Mouse (Mus musculus): ENCODE measurements around the gene Klf5. TPM values are rescaled to one million over a fixed set of nuclear protein-coding genes. Genes with fewer than 3 reads are reported as not detected.

Klf5 gene
- polyA plus RNA-seq, 1 experiment from 2014 or later: 2.8 TPM

DNA sequence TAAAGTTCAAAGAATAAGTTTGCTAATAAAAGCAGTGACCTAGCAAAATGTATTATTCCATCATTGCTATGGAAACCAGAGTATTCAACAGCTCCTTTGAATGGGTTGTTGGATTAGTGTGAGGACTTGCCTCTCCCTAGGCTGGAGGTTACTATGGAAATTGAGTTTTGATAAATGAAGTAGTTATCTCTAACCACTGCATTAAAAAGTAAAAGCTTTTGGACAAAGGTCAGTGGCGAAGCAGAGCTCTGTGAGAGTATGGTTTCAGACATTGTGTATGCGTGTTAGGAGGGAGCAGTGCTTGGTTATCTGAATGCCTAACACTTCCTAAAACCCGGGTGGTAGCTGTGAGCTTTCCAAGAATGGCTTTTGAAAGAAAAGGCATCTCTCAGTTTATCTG is 5.9 kb downstream of the Klf5 start:
- Histone ChIP-seq H3K4me1 (ENCODE audit: control insufficient read depth, insufficient read depth, low read length) (peaks cover 2% of the 10 kb centered on the region; the same call in 1 of the 2 replicates), H3K4me3 (ENCODE audit: low read depth, low read length) (no peak overlapping the region), H3K9ac (ENCODE audit: low read length) (no peak overlapping the region), H3K27ac (ENCODE audit: low read depth, low read length) (no peak overlapping the region), H3K27me3 (ENCODE audit: control insufficient read depth, insufficient read depth, low read length) (peaks cover 11% of the 10 kb centered on the region; the same call in 1 of the 2 replicates), H3K9me3 (ENCODE audit: control insufficient read depth, low read length) (no peaks in the 10 kb centered on the region), H3K4me2 (ENCODE audit: low read depth) (no peak overlapping the region), H3K36me3 (ENCODE audit: control insufficient read depth, insufficient read depth, low read length) (no peaks in the 10 kb centered on the region)
- ATAC-seq (ENCODE audit: insufficient read depth, low FRiP score, low TSS enrichment): no peak
- DNase-seq (ENCODE audit: low spot score): no peak
- WGBS: 67% methylated on average over 3 of the region's 3 CpGs

DNA sequence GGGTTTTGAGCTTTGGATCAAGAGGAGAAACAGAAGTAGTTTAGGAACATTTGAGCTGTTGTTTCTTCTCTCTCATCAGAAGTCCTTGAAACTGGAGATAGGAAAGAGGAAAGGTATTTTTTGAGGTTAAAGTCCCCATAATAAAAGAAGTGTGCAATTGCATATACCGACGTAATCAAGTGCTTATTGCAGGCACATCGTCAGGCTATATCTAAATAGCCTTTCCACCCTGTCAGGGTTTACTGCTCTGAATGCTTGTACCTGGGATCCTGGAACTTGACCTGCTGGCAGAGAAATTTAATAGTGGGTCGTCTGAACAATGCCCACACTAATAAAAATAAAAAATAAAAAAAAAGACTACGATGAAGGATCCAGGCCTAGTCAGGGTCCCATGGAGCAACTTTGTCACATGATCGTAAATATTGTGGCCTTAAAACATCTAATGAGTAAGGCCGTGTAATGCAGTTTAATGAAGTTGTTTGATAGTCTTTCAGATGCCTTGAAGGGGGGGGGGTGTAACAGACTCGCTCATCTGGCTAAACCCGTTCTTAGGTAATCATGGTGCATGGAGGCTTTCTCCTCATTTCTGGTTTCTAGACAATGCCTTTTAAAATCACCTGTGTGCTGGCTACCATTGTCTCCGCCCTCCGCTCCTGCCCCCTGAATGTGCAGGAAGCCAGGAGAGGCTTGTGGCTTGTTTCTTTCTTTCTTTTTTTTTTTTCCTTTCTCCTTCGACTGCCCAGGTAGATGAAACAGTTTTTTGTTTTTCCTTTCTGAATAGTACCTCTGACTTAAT is 6.7 kb downstream of the Klf5 start:
- Histone ChIP-seq H3K9me3 (ENCODE audit: control insufficient read depth, low read length) (no peaks in the 10 kb centered on the region), H3K9ac (ENCODE audit: low read length) (no peak overlapping the region), H3K4me3 (ENCODE audit: low read depth, low read length) (no peak overlapping the region), H3K4me1 (ENCODE audit: control insufficient read depth, insufficient read depth, low read length) (no peaks in the 10 kb centered on the region), H3K27me3 (ENCODE audit: control insufficient read depth, insufficient read depth, low read length) (peaks cover 4% of the 10 kb centered on the region; the same call in 1 of the 2 replicates), H3K27ac (ENCODE audit: low read depth, low read length) (no peak overlapping the region), H3K4me2 (ENCODE audit: low read depth) (no peak overlapping the region), H3K36me3 (ENCODE audit: control insufficient read depth, insufficient read depth, low read length) (no peaks in the 10 kb centered on the region)
- no peak for DNase-seq (ENCODE audit: low spot score)
- ATAC-seq (ENCODE audit: insufficient read depth, low FRiP score, low TSS enrichment): no peak
- 80% methylated on average over 12 of the region's 12 CpGs for WGBS

DNA sequence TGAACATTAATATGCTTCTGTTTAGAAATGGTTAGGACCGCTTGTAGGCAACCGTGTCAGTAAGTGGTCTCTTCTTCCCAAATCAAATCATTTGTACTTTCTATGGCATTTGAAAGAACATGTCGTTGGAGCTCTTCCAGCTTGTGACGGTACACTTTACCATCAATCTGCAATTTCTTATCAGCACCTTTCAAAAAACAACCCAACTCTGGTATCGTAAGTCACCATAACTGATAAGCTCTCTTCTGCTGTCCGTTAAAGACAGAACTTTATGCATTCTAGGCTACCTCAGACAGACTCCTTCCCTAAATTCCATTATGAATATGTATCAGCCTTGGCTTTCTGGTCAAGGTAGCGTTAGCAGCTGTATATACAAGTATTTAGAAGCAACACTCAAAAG is 7.9 kb downstream of the Klf5 start:
- H3K9ac ChIP-seq (ENCODE audit: low read length): no peak overlapping the region
- no peak for DNase-seq (ENCODE audit: low spot score)
- H3K9me3 ChIP-seq (ENCODE audit: control insufficient read depth, low read length): no peaks in the 10 kb centered on the region
- no peaks in the 10 kb centered on the region for H3K36me3 ChIP-seq (ENCODE audit: control insufficient read depth, insufficient read depth, low read length)
- no peak for ATAC-seq (ENCODE audit: insufficient read depth, low FRiP score, low TSS enrichment)
- no peaks in the 10 kb centered on the region for H3K4me1 ChIP-seq (ENCODE audit: control insufficient read depth, insufficient read depth, low read length)
- no peaks in the 10 kb centered on the region for H3K27me3 ChIP-seq (ENCODE audit: control insufficient read depth, insufficient read depth, low read length)
- WGBS: 93% methylated on average over 7 of the region's 7 CpGs
- H3K4me3 ChIP-seq (ENCODE audit: low read depth, low read length): no peak overlapping the region
- no peak overlapping the region for H3K4me2 ChIP-seq (ENCODE audit: low read depth)
- H3K27ac ChIP-seq (ENCODE audit: low read depth, low read length): no peak overlapping the region

DNA sequence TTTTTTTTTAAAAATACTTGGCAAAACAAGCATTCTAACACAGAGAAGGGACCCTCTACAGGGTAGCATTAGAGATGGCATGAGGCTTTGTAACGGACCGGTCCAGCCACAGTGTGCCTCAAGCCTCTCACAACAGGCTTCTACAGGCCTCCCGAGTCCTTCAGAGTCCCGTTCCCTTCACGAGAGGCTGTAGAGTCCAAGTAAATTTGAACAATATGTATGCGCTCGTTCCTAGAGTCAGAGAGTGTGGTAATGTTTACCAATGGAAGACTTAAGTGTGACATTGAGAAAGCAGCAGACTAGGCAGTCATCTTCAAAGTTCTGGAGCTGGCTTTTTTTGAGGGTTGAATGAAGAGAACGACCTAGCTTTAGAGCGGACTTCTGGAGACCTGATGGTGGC is 11.1 kb downstream of the Klf5 start:
- H3K27ac ChIP-seq (ENCODE audit: low read depth, low read length): no peak overlapping the region
- no peak overlapping the region for H3K9ac ChIP-seq (ENCODE audit: low read length)
- no peak for ATAC-seq (ENCODE audit: insufficient read depth, low FRiP score, low TSS enrichment)
- 95% methylated on average over 9 of the region's 9 CpGs for WGBS
- H3K4me3 ChIP-seq (ENCODE audit: low read depth, low read length): no peak overlapping the region
- no peak overlapping the region for H3K4me2 ChIP-seq (ENCODE audit: low read depth)
- H3K27me3 ChIP-seq (ENCODE audit: control insufficient read depth, insufficient read depth, low read length): no peaks in the 10 kb centered on the region
- H3K36me3 ChIP-seq (ENCODE audit: control insufficient read depth, insufficient read depth, low read length): no peaks in the 10 kb centered on the region
- H3K9me3 ChIP-seq (ENCODE audit: control insufficient read depth, low read length): no peaks in the 10 kb centered on the region
- no peak for DNase-seq (ENCODE audit: low spot score)
- H3K4me1 ChIP-seq (ENCODE audit: control insufficient read depth, insufficient read depth, low read length): no peaks in the 10 kb centered on the region

DNA sequence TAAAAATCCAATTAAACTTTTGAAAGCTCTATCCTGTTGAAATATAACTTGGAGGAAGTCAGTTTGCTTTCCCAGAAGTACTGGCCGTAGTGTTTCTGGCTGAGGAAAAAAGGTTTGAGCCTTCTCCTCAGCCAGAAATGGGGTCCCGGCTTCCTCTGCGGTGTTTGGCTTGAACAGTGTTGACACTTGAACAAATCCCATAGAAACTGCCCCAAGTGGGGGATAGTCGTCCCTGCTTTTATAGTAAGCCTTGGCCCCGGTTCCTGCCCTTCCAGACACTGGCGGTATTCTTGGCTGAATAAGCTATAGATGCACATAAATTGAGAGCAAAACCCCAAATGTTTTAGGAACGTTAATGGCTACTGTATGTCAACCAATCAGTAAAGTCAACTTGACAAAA is 11.9 kb downstream of the Klf5 start:
- Histone ChIP-seq H3K27ac (ENCODE audit: low read depth, low read length) (no peak overlapping the region), H3K9ac (ENCODE audit: low read length) (no peak overlapping the region), H3K4me1 (ENCODE audit: control insufficient read depth, insufficient read depth, low read length) (no peaks in the 10 kb centered on the region), H3K9me3 (ENCODE audit: control insufficient read depth, low read length) (no peaks in the 10 kb centered on the region), H3K4me2 (ENCODE audit: low read depth) (no peak overlapping the region), H3K27me3 (ENCODE audit: control insufficient read depth, insufficient read depth, low read length) (no peaks in the 10 kb centered on the region), H3K36me3 (ENCODE audit: control insufficient read depth, insufficient read depth, low read length) (no peaks in the 10 kb centered on the region), H3K4me3 (ENCODE audit: low read depth, low read length) (no peak overlapping the region)
- whole genome bisulfite sequencing: 87% methylated on average over 7 of the region's 7 CpGs
- ATAC-seq (ENCODE audit: insufficient read depth, low FRiP score, low TSS enrichment): no peak
- no peak for DNase-seq (ENCODE audit: low spot score)

DNA sequence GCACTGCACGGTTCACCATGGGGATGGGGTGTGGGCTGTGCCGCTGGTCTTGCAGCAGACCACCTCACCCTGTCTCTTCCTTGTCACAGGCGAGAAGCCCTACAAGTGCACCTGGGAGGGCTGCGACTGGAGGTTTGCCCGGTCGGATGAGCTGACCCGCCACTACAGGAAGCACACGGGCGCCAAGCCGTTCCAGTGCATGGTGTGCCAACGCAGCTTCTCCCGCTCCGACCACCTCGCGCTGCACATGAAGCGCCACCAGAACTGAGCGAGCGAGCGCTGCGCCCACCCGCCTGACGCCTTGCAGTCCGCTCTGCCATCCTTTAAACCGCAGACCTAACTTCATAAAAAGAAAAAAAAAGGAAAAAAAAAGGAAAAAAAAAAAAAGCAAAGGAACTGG is 14.6 kb downstream of the Klf5 start:
- Histone ChIP-seq H3K36me3 (ENCODE audit: control insufficient read depth, insufficient read depth, low read length) (no peaks in the 10 kb centered on the region), H3K9me3 (ENCODE audit: control insufficient read depth, low read length) (no peaks in the 10 kb centered on the region), H3K4me2 (ENCODE audit: low read depth) (no peak overlapping the region), H3K4me3 (ENCODE audit: low read depth, low read length) (no peak overlapping the region), H3K4me1 (ENCODE audit: control insufficient read depth, insufficient read depth, low read length) (no peaks in the 10 kb centered on the region), H3K27ac (ENCODE audit: low read depth, low read length) (no peak overlapping the region), H3K9ac (ENCODE audit: low read length) (no peak overlapping the region), H3K27me3 (ENCODE audit: control insufficient read depth, insufficient read depth, low read length) (no peaks in the 10 kb centered on the region)
- ATAC-seq (ENCODE audit: insufficient read depth, low FRiP score, low TSS enrichment) (no peak), DNase-seq (ENCODE audit: low spot score) (no peak)
- 86% methylated on average over 24 of the region's 24 CpGs for WGBS

DNA sequence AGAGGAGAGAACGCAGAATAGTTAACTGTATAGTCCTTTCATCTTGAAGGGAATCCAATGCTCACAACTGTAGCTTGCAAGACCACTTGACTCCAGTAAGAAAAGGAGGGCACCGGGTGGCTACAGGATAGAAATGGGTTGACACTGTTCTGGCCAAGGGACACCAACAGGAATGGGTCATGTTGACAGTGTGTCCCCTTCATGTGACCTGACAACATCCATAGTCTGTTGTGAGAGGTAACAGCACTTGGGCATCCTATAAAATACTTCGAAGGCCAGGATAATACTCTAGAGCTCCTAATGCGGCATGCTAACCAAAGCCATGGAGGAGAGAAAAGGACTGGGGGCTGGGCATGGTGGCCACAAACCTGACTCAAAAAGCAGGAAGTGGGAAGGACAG is 17.8 kb downstream of the Klf5 start:
- ATAC-seq (ENCODE audit: insufficient read depth, low FRiP score, low TSS enrichment) (no peak), DNase-seq (ENCODE audit: low spot score) (no peak)
- H3K4me2 ChIP-seq (ENCODE audit: low read depth): no peak overlapping the region
- no peak overlapping the region for H3K4me3 ChIP-seq (ENCODE audit: low read depth, low read length)
- H3K36me3 ChIP-seq (ENCODE audit: control insufficient read depth, insufficient read depth, low read length): no peaks in the 10 kb centered on the region
- H3K9ac ChIP-seq (ENCODE audit: low read length): no peak overlapping the region
- H3K27me3 ChIP-seq (ENCODE audit: control insufficient read depth, insufficient read depth, low read length): no peaks in the 10 kb centered on the region
- no peaks in the 10 kb centered on the region for H3K4me1 ChIP-seq (ENCODE audit: control insufficient read depth, insufficient read depth, low read length)
- no peak overlapping the region for H3K27ac ChIP-seq (ENCODE audit: low read depth, low read length)
- no peaks in the 10 kb centered on the region for H3K9me3 ChIP-seq (ENCODE audit: control insufficient read depth, low read length)
- WGBS: 93% methylated on average over 4 of the region's 4 CpGs

DNA sequence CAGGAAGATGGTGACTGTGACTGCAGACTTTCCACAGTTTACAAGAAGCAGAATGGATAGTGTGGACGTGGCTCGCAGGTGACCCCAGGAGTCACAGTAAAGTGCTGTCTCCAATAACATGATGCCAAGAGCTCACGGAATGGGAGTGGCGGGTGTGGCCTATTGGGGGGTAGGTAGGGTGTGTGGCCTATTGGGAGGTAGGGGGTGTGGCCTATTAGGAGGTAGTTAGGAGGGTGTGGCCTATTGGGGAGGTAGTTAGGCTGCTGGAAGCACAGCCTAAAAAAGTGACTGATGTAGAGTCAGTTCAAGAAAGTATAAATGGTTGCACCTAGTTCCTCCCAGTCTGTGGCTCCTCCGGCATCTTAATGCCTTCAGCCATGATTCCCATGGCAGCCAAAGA is 22.2 kb downstream of the Klf5 start:
- WGBS: 83% methylated on average over 5 of the region's 5 CpGs
- no peak overlapping the region for H3K4me3 ChIP-seq (ENCODE audit: low read depth, low read length)
- ATAC-seq (ENCODE audit: insufficient read depth, low FRiP score, low TSS enrichment) (no peak), DNase-seq (ENCODE audit: low spot score) (no peak)
- H3K36me3 ChIP-seq (ENCODE audit: control insufficient read depth, insufficient read depth, low read length): no peaks in the 10 kb centered on the region
- no peaks in the 10 kb centered on the region for H3K9me3 ChIP-seq (ENCODE audit: control insufficient read depth, low read length)
- no peaks in the 10 kb centered on the region for H3K4me1 ChIP-seq (ENCODE audit: control insufficient read depth, insufficient read depth, low read length)
- H3K4me2 ChIP-seq (ENCODE audit: low read depth): no peak overlapping the region
- no peaks in the 10 kb centered on the region for H3K27me3 ChIP-seq (ENCODE audit: control insufficient read depth, insufficient read depth, low read length)
- H3K9ac ChIP-seq (ENCODE audit: low read length): no peak overlapping the region
- no peak overlapping the region for H3K27ac ChIP-seq (ENCODE audit: low read depth, low read length)

DNA sequence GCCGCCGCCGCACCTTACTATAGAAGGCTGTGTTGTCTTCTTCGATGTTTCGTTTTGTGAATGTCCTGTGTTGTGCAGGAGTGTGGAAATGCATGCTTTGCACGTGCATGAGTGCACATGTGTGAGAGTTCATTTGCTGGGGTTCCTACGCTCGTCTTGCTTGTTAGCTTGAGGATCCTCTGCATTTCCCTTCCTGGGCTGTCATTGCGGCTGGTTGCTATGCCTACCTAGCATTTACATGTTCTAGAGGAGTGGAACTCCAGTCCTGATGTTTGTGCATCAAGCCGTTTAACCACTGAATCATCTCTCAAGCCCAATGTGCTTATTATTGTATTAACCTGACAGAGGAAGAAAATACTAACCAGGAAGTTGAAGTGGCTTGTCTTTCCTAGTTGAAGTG is 24.9 kb downstream of the Klf5 start:
- ATAC-seq (ENCODE audit: insufficient read depth, low FRiP score, low TSS enrichment) (no peak), DNase-seq (ENCODE audit: low spot score) (no peak)
- no peak overlapping the region for H3K4me3 ChIP-seq (ENCODE audit: low read depth, low read length)
- H3K36me3 ChIP-seq (ENCODE audit: control insufficient read depth, insufficient read depth, low read length): no peaks in the 10 kb centered on the region
- H3K27me3 ChIP-seq (ENCODE audit: control insufficient read depth, insufficient read depth, low read length): no peaks in the 10 kb centered on the region
- H3K4me1 ChIP-seq (ENCODE audit: control insufficient read depth, insufficient read depth, low read length): no peaks in the 10 kb centered on the region
- H3K9me3 ChIP-seq (ENCODE audit: control insufficient read depth, low read length): no peaks in the 10 kb centered on the region
- no peak overlapping the region for H3K4me2 ChIP-seq (ENCODE audit: low read depth)
- 87% methylated on average over 10 of the region's 10 CpGs for WGBS
- no peak overlapping the region for H3K9ac ChIP-seq (ENCODE audit: low read length)
- no peak overlapping the region for H3K27ac ChIP-seq (ENCODE audit: low read depth, low read length)
